Mouse (Mus musculus) embryonic facial prominence, embryonic 12.5 days (tissue): Measurements from ENCODE around the gene Agr3. TPM values are rescaled to one million over a fixed set of nuclear protein-coding genes. Genes with fewer than 3 reads are reported as not detected.

ENCODE experiments used
- ATAC-seq: fragments of 200-750 bp; cut with Nextera tagmentation; 2 replicates; pipeline ENCODE4 v1.8.0; 2017; ENCODE audit not compliant: insufficient number of reproducible peaks, insufficient read depth, low FRiP score, low TSS enrichment
- H3K27ac ChIP-seq: fragments of 300-500 bp; sonication (generic); 2 replicates; pipeline ENCODE4 v1.5.1; 2016; ENCODE audit warnings: mild to moderate bottlenecking
- H3K27me3 ChIP-seq: fragments of 300-500 bp; sonication (generic); 2 replicates; pipeline ENCODE4 v1.6.1; 2016; ENCODE audit warnings: mild to moderate bottlenecking, moderate library complexity
- H3K36me3 ChIP-seq: fragments of 300-500 bp; sonication (generic); 2 replicates; pipeline ENCODE4 v1.6.1; 2016; ENCODE audit warnings: mild to moderate bottlenecking
- H3K4me1 ChIP-seq: fragments of 300-500 bp; sonication (generic); 2 replicates; pipeline ENCODE4 v1.6.1; 2016
- H3K4me2 ChIP-seq: fragments of 300-500 bp; sonication (generic); replicated peaks from 2 replicates; pipeline ENCODE4 v1.6.1; 2016; ENCODE audit warnings: mild to moderate bottlenecking, moderate library complexity
- H3K4me3 ChIP-seq: fragments of 300-500 bp; sonication (generic); 2 replicates; pipeline ENCODE4 v1.5.1; 2016; ENCODE audit warnings: mild to moderate bottlenecking
- H3K9ac ChIP-seq: fragments of 300-500 bp; sonication (generic); 2 replicates; pipeline ENCODE4 v1.6.1; 2016; ENCODE audit warnings: mild to moderate bottlenecking, moderate library complexity
- H3K9me3 ChIP-seq: fragments of 300-500 bp; sonication (generic); 2 replicates; pipeline ENCODE4 v1.6.1; 2016; ENCODE audit warnings: mild to moderate bottlenecking, moderate library complexity
- WGBS: fragments of 180-500 bp; shearing (Covaris S2); methylation state at CpG from one replicate; pipeline ENCODE4 v1.1.7; 2016; 5-methylcytosine and 5-hydroxymethylcytosine counted together
- polyA plus RNA-seq: library from polyadenylated mRNA; unstranded; fragments of >200 nt; fragmentation: Nextera tagmentation; extraction: Ambion mirVana; gene quantifications from 2 replicates; pipeline ENCODE4 v1.2.1, GENCODE M21; 2016

Agr3 gene
- polyA plus RNA-seq, 1 experiment from 2014 or later: 1.9 TPM

DNA sequence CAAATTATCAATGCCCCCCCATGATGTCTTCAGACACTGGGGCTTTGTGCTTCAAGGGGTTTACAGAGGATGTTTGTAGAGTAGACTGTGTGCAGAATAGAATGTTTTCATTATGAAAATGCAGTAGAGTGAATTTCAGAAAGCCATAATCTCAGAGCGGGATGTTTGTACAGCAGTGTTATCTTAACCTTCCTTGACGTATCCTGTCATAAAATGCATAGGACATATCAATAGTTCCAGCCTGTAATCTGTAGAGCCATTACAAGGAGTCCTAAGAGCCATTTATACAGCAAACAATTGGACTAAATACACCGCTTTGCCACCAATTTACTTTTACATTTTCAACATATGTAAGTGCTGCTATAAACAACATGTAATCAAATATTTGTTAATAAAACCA is 68.2 kb downstream of the Agr3 start:
- no peak overlapping the region for H3K4me3 ChIP-seq
- no peaks in the 10 kb centered on the region for H3K27me3 ChIP-seq
- H3K36me3 ChIP-seq: no peaks in the 10 kb centered on the region
- no peaks in the 10 kb centered on the region for H3K4me1 ChIP-seq
- H3K27ac ChIP-seq: no peak overlapping the region
- no peaks in the 10 kb centered on the region for H3K9me3 ChIP-seq
- no peak overlapping the region for H3K9ac ChIP-seq
- ATAC-seq: no peak
- no peak overlapping the region for H3K4me2 ChIP-seq
- WGBS: 60% methylated on average over 3 of the region's 3 CpGs

DNA sequence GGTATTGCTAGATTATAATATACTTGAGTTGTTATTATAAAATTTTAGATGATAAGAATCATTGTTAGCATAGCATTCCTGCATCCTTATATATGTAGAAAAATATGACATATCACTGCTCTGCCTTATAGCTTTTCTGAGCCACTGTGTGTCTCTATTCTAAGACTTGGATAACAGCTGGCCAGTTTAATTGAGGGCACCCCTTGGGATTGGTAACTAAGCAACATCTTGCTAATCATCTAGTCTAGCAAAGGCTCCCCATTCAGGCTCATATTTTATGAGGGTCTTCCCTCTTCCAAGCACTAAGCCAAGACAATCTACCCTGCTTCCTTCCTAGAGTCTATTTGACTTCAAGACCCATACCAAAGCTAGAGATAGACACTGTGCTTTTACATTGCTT is 68.7 kb downstream of the Agr3 start:
- no peak overlapping the region for H3K4me2 ChIP-seq
- H3K27me3 ChIP-seq: no peaks in the 10 kb centered on the region
- H3K4me3 ChIP-seq: no peak overlapping the region
- no peaks in the 10 kb centered on the region for H3K4me1 ChIP-seq
- no peak overlapping the region for H3K9ac ChIP-seq
- no peak overlapping the region for H3K27ac ChIP-seq
- no peaks in the 10 kb centered on the region for H3K9me3 ChIP-seq
- no peaks in the 10 kb centered on the region for H3K36me3 ChIP-seq
- ATAC-seq: no peak

DNA sequence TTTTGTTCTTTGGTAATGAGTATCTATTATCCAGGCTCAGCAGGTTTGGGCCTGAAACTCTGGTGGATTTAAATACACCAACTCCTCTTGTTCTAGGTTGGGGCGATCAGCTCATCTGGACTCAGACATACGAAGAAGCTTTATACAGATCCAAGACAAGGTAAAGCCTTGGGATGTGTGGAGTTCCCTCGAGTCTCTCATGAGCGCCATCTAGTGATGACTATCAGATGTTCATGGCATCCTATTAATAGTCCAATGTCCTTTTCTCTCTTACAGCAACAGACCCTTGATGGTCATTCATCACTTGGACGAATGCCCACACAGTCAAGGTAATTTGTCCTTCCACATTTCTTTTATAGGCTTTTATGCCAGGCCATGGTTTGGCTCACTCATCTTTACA is 70.4 kb downstream of the Agr3 start:
- Histone ChIP-seq H3K9me3 (no peaks in the 10 kb centered on the region), H3K4me2 (no peak overlapping the region), H3K4me1 (no peaks in the 10 kb centered on the region), H3K27me3 (no peaks in the 10 kb centered on the region), H3K4me3 (no peak overlapping the region), H3K9ac (no peak overlapping the region), H3K36me3 (no peaks in the 10 kb centered on the region), H3K27ac (no peak overlapping the region)
- ATAC-seq: 0 out of 2 replicates have a peak, but pooled peaks have one; percentile 72
- 40% methylated on average over 5 of the region's 5 CpGs for WGBS

Other genes with a start within 250 kb of the Agr3 start
- 0.28 and 0.41 TPM in 2 replicates for gene Agr2, start 67.3 kb downstream of the Agr3 start, polyA plus RNA-seq
- gene Tspan13, start 116.9 kb downstream of the Agr3 start, polyA plus RNA-seq: 81.3 and 84.3 TPM in 2 replicates
- gene Ankmy2, start 231.5 kb downstream of the Agr3 start, polyA plus RNA-seq: 32.7 and 34.9 TPM in 2 replicates
- gene Bzw2, start 232.5 kb downstream of the Agr3 start, polyA plus RNA-seq: 255 and 278 TPM in 2 replicates